16 mouse cellular contexts compared by ENCODE assay signal in the genomic region with DNA sequence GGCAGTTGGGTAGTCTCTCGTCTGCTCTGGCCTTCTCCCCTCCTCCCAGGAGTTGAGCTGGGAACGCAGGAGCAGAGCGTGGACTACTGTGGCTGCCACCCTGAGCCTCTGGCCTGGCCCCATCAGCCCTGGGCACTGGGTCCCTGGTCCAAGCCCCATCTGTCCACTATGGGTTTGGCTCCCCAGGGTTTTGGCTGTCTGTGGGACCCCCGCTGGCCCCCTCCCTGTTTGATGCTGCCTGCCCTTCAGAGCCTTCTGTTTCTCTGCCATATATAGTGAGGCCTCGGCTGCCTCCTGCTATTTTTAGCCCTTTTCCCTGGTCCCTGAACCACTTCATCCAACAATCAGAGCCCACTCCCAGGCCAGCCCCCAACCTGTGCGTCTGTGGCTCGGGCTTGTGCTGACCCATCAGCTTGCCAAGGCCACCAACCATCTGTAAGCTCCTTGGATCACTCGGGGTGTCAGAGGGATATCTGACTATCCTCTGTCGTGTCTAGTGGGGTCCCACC.
DNase-seq lines count a peak whose midpoint lies in the region; ATAC-seq lines count a peak whose summit lies in the region.
"Had no signal": no experiment of that assay in that cellular context is flagged by ENCODE, and none has a peak within 500 bp of the region (broad histone marks: within the 10 kb centered on the region; RNA-seq: fewer than 3 reads in every experiment).

No protein-coding gene starts in this region.

- no peak overlapping the region for H3K9ac ChIP-seq in forebrain, embryonic 12.5 days
- no peak overlapping the region for H3K9ac ChIP-seq in forebrain, embryonic 15.5 days (replicated peaks)
- H3K9ac ChIP-seq in hindbrain, embryonic 11.5 days (ENCODE audit: low read depth, low read length) = no peak overlapping the region
- no peak overlapping the region for H3K9ac ChIP-seq in hindbrain, embryonic 12.5 days
- H3K9ac ChIP-seq in neural tube, embryonic 13.5 days = peak overlapping the region; percentile 38; the same call in 1 of the 2 replicates

- no peaks in the 10 kb centered on the region for H3K9me3 ChIP-seq in forebrain, embryonic 12.5 days
- no peaks in the 10 kb centered on the region for H3K9me3 ChIP-seq in forebrain, embryonic 15.5 days
- no peaks in the 10 kb centered on the region for H3K9me3 ChIP-seq in hindbrain, embryonic 11.5 days (ENCODE audit: control insufficient read depth, low read length)
- no peaks in the 10 kb centered on the region for H3K9me3 ChIP-seq in hindbrain, embryonic 12.5 days (replicated peaks)
- H3K9me3 ChIP-seq in neural tube, embryonic 13.5 days = no peaks in the 10 kb centered on the region

- H3K36me3 ChIP-seq in forebrain, embryonic 12.5 days (replicated peaks) = no peaks in the 10 kb centered on the region; the same call in 1 of the 2 replicates
- H3K36me3 ChIP-seq in forebrain, embryonic 15.5 days = no peaks in the 10 kb centered on the region
- H3K36me3 ChIP-seq in hindbrain, embryonic 11.5 days (ENCODE audit: control insufficient read depth, insufficient read depth, low read length) = no peaks in the 10 kb centered on the region
- H3K36me3 ChIP-seq in hindbrain, embryonic 12.5 days = 0 out of 2 replicates have a peak, but pooled peaks cover 3% of the 10 kb centered on the region
- H3K36me3 ChIP-seq in neural tube, embryonic 13.5 days = no peaks in the 10 kb centered on the region

- ATAC-seq in forebrain, embryonic 12.5 days (ENCODE audit: low FRiP score) = no peak
- no peak for ATAC-seq in forebrain, embryonic 15.5 days (replicated peaks)
- no peak for ATAC-seq in hindbrain, embryonic 11.5 days (ENCODE audit: low FRiP score)
- ATAC-seq in hindbrain, embryonic 12.5 days (ENCODE audit: low FRiP score) = no peak
- ATAC-seq in neural tube, embryonic 13.5 days (ENCODE audit: low read depth) = no peak

- no peak overlapping the region for H3K4me3 ChIP-seq in forebrain, embryonic 12.5 days (replicated peaks)
- no peak overlapping the region for H3K4me3 ChIP-seq in forebrain, embryonic 15.5 days
- H3K4me3 ChIP-seq in hindbrain, embryonic 11.5 days (ENCODE audit: low read depth, low read length) = no peak overlapping the region
- no peak overlapping the region for H3K4me3 ChIP-seq in hindbrain, embryonic 12.5 days
- H3K4me3 ChIP-seq in neural tube, embryonic 13.5 days = no peak overlapping the region
- H3K4me3 ChIP-seq: erythroblast, embryonic 14.5 days; left cerebral cortex, adult 2 months had no signal

- peaks cover 39% of the 10 kb centered on the region for H3K27me3 ChIP-seq in forebrain, embryonic 12.5 days
- H3K27me3 ChIP-seq in forebrain, embryonic 15.5 days = peaks cover 3% of the 10 kb centered on the region
- peaks cover 8% of the 10 kb centered on the region for H3K27me3 ChIP-seq in hindbrain, embryonic 11.5 days (ENCODE audit: control insufficient read depth, insufficient read depth, low read length)
- peaks cover 43% of the 10 kb centered on the region for H3K27me3 ChIP-seq in hindbrain, embryonic 12.5 days
- H3K27me3 ChIP-seq in neural tube, embryonic 13.5 days = peaks cover 46% of the 10 kb centered on the region

- peak; percentile 2 for DNase-seq in hindbrain, embryonic 11.5 days (ENCODE audit: low spot score)
- no peak for DNase-seq in neural tube, embryonic 10.5 days (ENCODE audit: extremely low spot score, low spot score)
- DNase-seq in layer of hippocampus, adult 11-12 months (ENCODE audit: low spot score) = no peak
- no peak for DNase-seq in ovary, postnatal 14 days (ENCODE audit: low spot score)
- DNase-seq: adrenal gland, postnatal 36 days; kidney, postnatal 25 days; liver; lung, postnatal 14 days; right cerebral cortex, postnatal 25 days; thymus, postnatal 14 days had no signal

- no peak overlapping the region for H3K4me2 ChIP-seq in forebrain, embryonic 12.5 days
- H3K4me2 ChIP-seq in forebrain, embryonic 15.5 days (replicated peaks) = no peak overlapping the region
- no peak overlapping the region for H3K4me2 ChIP-seq in hindbrain, embryonic 11.5 days (replicated peaks; ENCODE audit: low read depth, low read length)
- no peak overlapping the region for H3K4me2 ChIP-seq in hindbrain, embryonic 12.5 days (replicated peaks)
- no peak overlapping the region for H3K4me2 ChIP-seq in neural tube, embryonic 13.5 days

- WGBS in forebrain, embryonic 12.5 days = 66% methylated on average over 9 of the region's 9 CpGs
- WGBS in forebrain, embryonic 15.5 days = 61% methylated on average over 9 of the region's 9 CpGs
- 69% methylated on average over 9 of the region's 9 CpGs for WGBS in hindbrain, embryonic 11.5 days
- 62% methylated on average over 9 of the region's 9 CpGs for WGBS in hindbrain, embryonic 12.5 days
- WGBS in neural tube, embryonic 13.5 days = 61% methylated on average over 9 of the region's 9 CpGs

- 0 out of 2 replicates have a peak overlapping the region, but pooled peaks have one; percentile 5 for H3K27ac ChIP-seq in forebrain, embryonic 12.5 days
- H3K27ac ChIP-seq in forebrain, embryonic 15.5 days (replicated peaks) = no peak overlapping the region
- H3K27ac ChIP-seq in hindbrain, embryonic 11.5 days (ENCODE audit: low read depth, low read length) = no peak overlapping the region
- no peak overlapping the region for H3K27ac ChIP-seq in hindbrain, embryonic 12.5 days
- H3K27ac ChIP-seq in neural tube, embryonic 13.5 days (replicated peaks) = peak overlapping the region; percentile 80
- H3K27ac ChIP-seq: left cerebral cortex, adult 2 months had no signal

- peaks cover 46% of the 10 kb centered on the region for H3K4me1 ChIP-seq in forebrain, embryonic 12.5 days
- H3K4me1 ChIP-seq in forebrain, embryonic 15.5 days = peaks cover 30% of the 10 kb centered on the region
- peaks cover 29% of the 10 kb centered on the region for H3K4me1 ChIP-seq in hindbrain, embryonic 11.5 days (replicated peaks; ENCODE audit: control insufficient read depth, insufficient read depth, low read length)
- H3K4me1 ChIP-seq in hindbrain, embryonic 12.5 days = peaks cover 69% of the 10 kb centered on the region
- peaks cover 93% of the 10 kb centered on the region for H3K4me1 ChIP-seq in neural tube, embryonic 13.5 days (replicated peaks)

Comparison
In these comparisons a context has a peak if more than half of its experiments do, and no peak if none do; other contexts are left out.
1. H3K27ac ChIP-seq: peak in forebrain, embryonic 12.5 days (single experiment) and neural tube, embryonic 13.5 days (single experiment); none in forebrain, embryonic 15.5 days (single experiment), hindbrain, embryonic 11.5 days (single experiment) and hindbrain, embryonic 12.5 days (single experiment).